Mouse (Mus musculus) gastrocnemius, postnatal 10 days (tissue): ENCODE results near the gene Foxj3. TPM values are rescaled to one million over a fixed set of nuclear protein-coding genes. Genes with fewer than 3 reads are reported as not detected.

Source experiments
- total RNA-seq, 2 experiments: library from RNA; stranded (reverse); gene quantifications; 2 replicates each; pipeline ENCODE4 v1.2.3; 2021

Gene Foxj3
- total RNA-seq, 2 experiments from 2014 or later, result 32.1 to 38.2 TPM

Other genes with a start within 250 kb of the Foxj3 start
- 100 to 1,000 TPM; 547 to 553 TPM for gene Ybx1, start 242.4 kb upstream of the Foxj3 start, total RNA-seq
- gene Ppih, start 216.5 kb upstream of the Foxj3 start, total RNA-seq, result 10 to 100 TPM; 15.2 to 15.4 TPM
- under 1 TPM; 0.21 to 0.56 TPM for gene Ccdc30, start 121.5 kb upstream of the Foxj3 start, total RNA-seq
- 1 to 10 TPM; 3.8 to 5.5 TPM for gene Ppcs, start 114.6 kb upstream of the Foxj3 start, total RNA-seq
- gene Zmynd12, start 114.2 kb upstream of the Foxj3 start, total RNA-seq, result not detected
- gene Rimkla, start 44.4 kb upstream of the Foxj3 start, total RNA-seq, result under 1 TPM; 0.41 to 0.47 TPM
- gene Frg2f1, start 2.5 kb downstream of the Foxj3 start, total RNA-seq, result 1 to 10 TPM; 6.8 to 7.8 TPM
- gene Guca2a, start 100.7 kb downstream of the Foxj3 start, total RNA-seq, result not detected
- gene Guca2b, start 122.0 kb downstream of the Foxj3 start, total RNA-seq, result not detected
- 1 to 10 TPM; 3.5 to 3.9 TPM for gene Hivep3, start 196.8 kb downstream of the Foxj3 start, total RNA-seq